Mouse (Mus musculus) limb, embryonic 10.5 days (tissue): ENCODE data around the gene Sufu. TPM values are rescaled to one million over a fixed set of nuclear protein-coding genes. Genes with fewer than 3 reads are reported as not detected.
A peak's percentile ranks its signal among the peaks of the same experiment; 100 is the strongest.

Experiments
- DNase-seq: peaks from one replicate; pipeline ENCODE4 v3.0.0-alpha.2; 2017; ENCODE audit warnings: low spot score
- H3K27ac ChIP-seq: fragments of 300-500 bp; sonication (generic); 2 replicates; pipeline ENCODE4 v1.5.1; 2016; ENCODE audit warnings: mild to moderate bottlenecking
- H3K27me3 ChIP-seq: fragments of 300-500 bp; sonication (generic); 2 replicates; pipeline ENCODE4 v1.6.1; 2016; ENCODE audit warnings: low read depth, mild to moderate bottlenecking; ENCODE audit not compliant: poor library complexity, severe bottlenecking
- H3K36me3 ChIP-seq: fragments of 300-500 bp; sonication (generic); 2 replicates; pipeline ENCODE4 v1.6.1; 2016; ENCODE audit warnings: mild to moderate bottlenecking, moderate library complexity
- H3K4me1 ChIP-seq: fragments of 300-500 bp; sonication (generic); 2 replicates; pipeline ENCODE4 v1.6.1; 2016
- H3K4me3 ChIP-seq: fragments of 300-500 bp; sonication (generic); 2 replicates; pipeline ENCODE4 v1.5.1; 2016; ENCODE audit warnings: mild to moderate bottlenecking, moderate library complexity
- H3K9me3 ChIP-seq: fragments of 300-500 bp; sonication (generic); replicated peaks from 2 replicates; pipeline ENCODE4 v1.6.1; 2016; ENCODE audit warnings: mild to moderate bottlenecking
- WGBS: fragments of 180-500 bp; shearing (Covaris S2); methylation state at CpG from one replicate; pipeline ENCODE4 v1.1.7; 2016; 5-methylcytosine and 5-hydroxymethylcytosine counted together
- polyA plus RNA-seq: library from polyadenylated mRNA; unstranded; fragments of >200 nt; fragmentation: Nextera tagmentation; extraction: Ambion mirVana; gene quantifications from 2 replicates; pipeline ENCODE4 v1.2.1, GENCODE M21; 2016

The Sufu gene
- polyA plus RNA-seq, 1 experiment from 2014 or later: 58.5 TPM

DNA sequence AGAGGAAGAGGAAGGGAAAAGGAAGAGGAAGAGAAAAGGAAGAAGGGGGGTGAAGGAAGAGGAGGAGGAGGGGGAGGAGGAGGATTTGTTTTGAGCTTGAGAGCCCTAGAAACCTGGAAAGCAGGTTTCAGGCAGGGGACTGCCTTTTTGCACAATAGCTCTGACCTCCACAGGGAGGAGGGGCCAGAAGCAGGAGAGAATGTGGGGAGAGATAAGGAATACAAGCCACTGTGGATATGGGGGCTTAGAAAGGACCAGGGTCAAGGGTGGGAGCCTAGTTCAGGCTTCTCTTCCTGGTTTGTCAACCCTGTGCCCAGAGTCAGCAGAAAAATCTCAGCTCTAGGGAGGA lies 126.4 kb downstream of the Sufu start:
- Histone ChIP-seq H3K4me3 (peak overlapping the region; percentile 40), H3K9me3 (no peaks in the 10 kb centered on the region), H3K4me1 (peaks cover 89% of the 10 kb centered on the region), H3K27me3 (0 out of 2 replicates have a peak, but pooled peaks cover 5% of the 10 kb centered on the region), H3K36me3 (no peaks in the 10 kb centered on the region), H3K27ac (peak overlapping the region; percentile 76)
- no peak for DNase-seq

GRCm38 (mm10) chr19:46523480-46524151 lies 126.9 kb downstream of the Sufu start:
- peak overlapping the region; percentile 76 for H3K27ac ChIP-seq
- H3K4me1 ChIP-seq: peaks cover 89% of the 10 kb centered on the region
- H3K36me3 ChIP-seq: no peaks in the 10 kb centered on the region
- 0 out of 2 replicates have a peak, but pooled peaks cover 5% of the 10 kb centered on the region for H3K27me3 ChIP-seq
- peak overlapping the region; percentile 40 for H3K4me3 ChIP-seq
- 7% methylated on average over 20 of the region's 20 CpGs for WGBS
- no peaks in the 10 kb centered on the region for H3K9me3 ChIP-seq
- DNase-seq: peak; percentile 76

- no peaks in the 10 kb centered on the region for H3K9me3 ChIP-seq
- 0 out of 2 replicates have a peak, but pooled peaks cover 5% of the 10 kb centered on the region for H3K27me3 ChIP-seq
- no peaks in the 10 kb centered on the region for H3K36me3 ChIP-seq
- peak overlapping the region; percentile 40 for H3K4me3 ChIP-seq
- peaks cover 89% of the 10 kb centered on the region for H3K4me1 ChIP-seq
- H3K27ac ChIP-seq: peak overlapping the region; percentile 76
- 5% methylated on average over 6 of the region's 6 CpGs for WGBS
- DNase-seq: no peak
These were observed 127.5 kb downstream of the Sufu start for GRCm38 (mm10) chr19:46524152-46524544.

GRCm38 (mm10) chr19:46524601-46525321 lies 128.1 kb downstream of the Sufu start:
- Histone ChIP-seq H3K9me3 (no peaks in the 10 kb centered on the region), H3K36me3 (no peaks in the 10 kb centered on the region), H3K4me3 (peak overlapping the region; percentile 40), H3K27ac (peak overlapping the region; percentile 76), H3K4me1 (peaks cover 89% of the 10 kb centered on the region), H3K27me3 (0 out of 2 replicates have a peak, but pooled peaks cover 5% of the 10 kb centered on the region)
- WGBS: 24% methylated on average over 14 of the region's 14 CpGs
- peak; percentile 50 for DNase-seq

DNA sequence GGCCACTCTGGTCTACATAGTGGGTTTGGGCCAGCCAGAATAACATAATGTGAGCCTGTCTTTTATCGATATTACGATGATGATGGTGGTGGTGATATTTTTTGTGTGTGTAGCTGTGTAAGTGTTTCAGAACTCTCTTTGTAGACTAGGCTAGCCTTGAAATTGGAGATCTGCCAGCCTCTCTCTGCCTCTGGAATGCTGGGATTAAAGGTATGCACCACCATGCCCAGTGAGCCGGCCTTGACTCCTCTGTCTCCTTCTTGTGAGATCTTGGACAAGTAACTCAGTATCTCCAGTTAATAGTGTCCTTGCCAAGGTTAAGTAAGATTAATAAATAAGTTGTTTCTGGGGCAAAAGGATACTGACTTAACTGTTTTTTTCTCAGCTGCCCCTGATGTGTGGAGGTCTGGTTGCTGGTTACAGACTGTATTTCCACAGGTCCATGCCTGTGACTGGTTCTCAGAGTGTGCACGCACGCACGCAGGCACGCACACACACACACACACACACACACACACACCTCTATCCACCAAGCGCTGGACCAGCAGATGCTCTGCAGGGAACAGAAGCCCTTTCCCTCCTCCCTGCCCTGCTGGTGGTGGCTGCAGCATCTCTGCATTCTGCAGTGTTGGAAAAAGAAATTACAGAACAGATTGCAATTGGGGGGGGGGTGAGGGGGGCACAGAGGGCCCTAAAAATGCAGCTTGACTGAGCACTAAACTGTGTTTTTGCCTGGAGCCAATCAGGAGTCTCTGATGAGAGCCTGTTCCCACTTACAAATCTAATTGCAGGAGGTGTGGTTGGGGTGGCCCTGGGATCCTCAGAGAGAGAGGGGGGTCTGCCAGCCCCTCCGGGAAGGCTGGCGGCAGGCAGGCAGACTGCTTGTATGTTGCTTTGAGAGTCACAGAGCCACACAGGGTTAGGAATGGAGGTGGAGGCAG lies 129.3 kb downstream of the Sufu start:
- H3K4me3 ChIP-seq: no peak overlapping the region
- no peaks in the 10 kb centered on the region for H3K9me3 ChIP-seq
- H3K4me1 ChIP-seq: peaks cover 93% of the 10 kb centered on the region
- no peak for DNase-seq
- WGBS: 55% methylated on average over 10 of the region's 10 CpGs
- no peaks in the 10 kb centered on the region for H3K36me3 ChIP-seq
- H3K27me3 ChIP-seq: 0 out of 2 replicates have a peak, but pooled peaks cover 5% of the 10 kb centered on the region
- peak overlapping the region; percentile 53 for H3K27ac ChIP-seq

DNA sequence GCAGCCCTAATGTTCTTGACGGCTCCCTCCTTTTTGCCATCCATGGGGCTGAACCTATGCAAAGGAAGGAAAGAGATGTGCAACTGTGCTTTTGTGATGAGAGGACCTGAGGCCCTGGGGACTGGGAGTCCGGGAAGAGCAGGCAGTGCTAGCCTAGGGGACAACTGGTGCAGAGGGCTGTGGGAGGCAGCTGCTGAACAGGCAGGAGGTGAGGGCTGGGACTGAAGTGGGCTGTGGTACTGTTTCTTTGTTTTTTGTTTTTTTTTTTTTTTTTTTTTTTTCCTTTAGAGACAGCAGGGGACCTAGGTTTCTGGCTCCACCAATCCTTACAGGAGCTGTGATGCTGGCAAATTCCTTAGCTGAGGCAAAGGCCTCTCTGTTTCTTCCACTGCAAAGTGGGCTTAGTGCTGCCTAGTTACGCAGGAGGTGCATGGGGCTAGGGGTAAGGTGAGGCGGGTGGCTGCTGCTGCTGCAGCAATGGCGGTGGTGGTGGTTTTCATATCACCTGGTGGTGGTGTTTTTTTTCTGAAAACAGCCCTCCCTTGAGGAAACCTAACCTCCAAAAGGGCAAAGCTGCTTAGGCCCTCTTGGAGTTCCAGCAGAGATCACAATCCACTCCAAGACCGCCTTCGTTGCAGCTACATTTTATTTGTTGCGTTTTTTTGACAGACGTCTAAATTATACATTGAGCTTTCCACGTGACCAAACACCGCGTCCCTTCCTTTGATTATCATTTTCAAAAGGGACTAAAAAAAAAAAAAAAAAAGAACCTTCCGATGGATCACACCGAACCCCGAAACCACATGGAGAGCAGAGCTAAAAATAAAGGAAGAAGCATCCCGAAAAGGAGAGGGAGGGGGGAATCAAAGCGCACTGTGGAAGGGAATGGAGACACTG lies 131.2 kb downstream of the Sufu start:
- peak overlapping the region; percentile 46 for H3K4me3 ChIP-seq
- no peaks in the 10 kb centered on the region for H3K9me3 ChIP-seq
- 18% methylated on average over 17 of the region's 17 CpGs for WGBS
- no peaks in the 10 kb centered on the region for H3K36me3 ChIP-seq
- no peak for DNase-seq
- H3K27ac ChIP-seq: peak overlapping the region; percentile 85
- H3K27me3 ChIP-seq: 0 out of 2 replicates have a peak, but pooled peaks cover 5% of the 10 kb centered on the region
- peaks cover 98% of the 10 kb centered on the region for H3K4me1 ChIP-seq

DNA sequence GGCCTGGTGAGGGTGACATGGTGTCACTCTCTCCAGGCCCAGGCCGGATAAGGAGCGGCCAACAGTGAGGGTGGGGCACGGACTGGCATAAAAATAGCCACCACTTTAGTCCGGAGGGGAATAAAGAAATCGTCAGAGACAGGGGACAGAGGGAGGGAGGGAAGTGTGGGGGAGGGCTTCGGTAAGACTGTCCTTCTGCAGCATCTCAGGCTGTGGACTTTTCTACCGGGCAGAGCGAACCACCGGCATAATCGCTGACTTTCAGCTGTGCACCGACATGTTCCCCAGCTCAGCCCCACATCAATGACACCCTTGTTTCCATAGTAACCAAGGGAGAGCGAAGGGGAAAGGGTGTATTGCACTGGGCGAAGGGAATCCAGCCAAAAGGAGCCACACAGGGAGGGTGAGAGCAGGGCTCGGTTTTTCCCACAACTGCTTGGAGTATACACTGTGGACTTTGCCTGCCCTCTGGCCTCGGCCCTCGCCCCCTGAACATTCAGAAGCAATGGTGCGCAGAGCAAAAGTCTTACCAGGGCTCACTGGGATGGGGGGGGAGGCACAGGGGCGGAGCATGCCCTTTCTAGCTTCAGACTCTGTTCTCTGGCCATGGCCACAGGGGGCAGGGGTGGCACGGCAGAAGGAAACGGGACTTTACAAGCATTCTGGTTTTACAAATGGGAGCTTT lies 132.0 kb downstream of the Sufu start:
- H3K4me1 ChIP-seq: peaks cover 98% of the 10 kb centered on the region
- peak overlapping the region; percentile 46 for H3K4me3 ChIP-seq
- H3K36me3 ChIP-seq: no peaks in the 10 kb centered on the region
- no peaks in the 10 kb centered on the region for H3K9me3 ChIP-seq
- H3K27ac ChIP-seq: peak overlapping the region; percentile 85
- WGBS: 2% methylated on average over 20 of the region's 20 CpGs
- 0 out of 2 replicates have a peak, but pooled peaks cover 5% of the 10 kb centered on the region for H3K27me3 ChIP-seq
- DNase-seq: peak; percentile 58

DNA sequence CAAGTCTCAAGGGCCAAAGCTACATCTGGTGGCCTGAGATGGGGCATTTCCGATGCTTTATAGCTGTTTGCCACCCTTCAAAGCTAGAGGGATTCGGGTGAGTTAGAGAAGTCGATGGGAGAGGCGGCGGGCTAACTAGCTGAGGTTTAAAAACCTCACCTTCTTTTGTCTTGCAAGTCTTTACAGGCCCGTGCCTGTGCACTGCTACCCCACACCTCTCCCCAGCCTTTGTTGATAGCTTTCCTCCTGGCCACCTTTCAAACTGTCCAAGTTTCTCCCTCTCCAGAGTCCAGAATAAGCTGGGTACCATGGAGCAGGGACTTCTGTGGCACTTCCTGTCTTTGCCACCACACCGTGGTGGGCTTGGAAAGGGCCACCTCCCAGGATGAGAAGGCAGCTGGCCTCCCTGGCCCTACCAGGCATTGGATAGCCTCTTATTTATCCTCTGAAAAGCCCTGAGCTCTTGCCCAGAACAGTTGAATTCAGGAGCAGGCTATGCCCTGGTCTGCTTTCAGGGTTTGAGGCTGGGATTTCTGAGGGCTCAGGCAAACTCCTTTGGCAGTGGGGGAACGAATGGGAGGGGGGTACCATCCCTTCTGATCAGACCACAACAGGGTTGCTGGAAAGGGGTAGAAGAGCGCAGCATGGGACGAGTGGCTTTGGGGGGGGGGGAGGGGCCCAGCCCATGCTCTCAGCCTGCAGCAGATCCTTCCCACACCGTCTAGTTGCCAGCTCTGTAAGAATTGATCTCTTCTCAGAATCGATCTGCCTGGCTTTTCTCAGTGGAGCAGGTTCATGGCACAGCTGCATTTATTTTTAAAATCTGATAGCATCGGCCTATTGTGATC lies 133.1 kb downstream of the Sufu start:
- Histone ChIP-seq H3K9me3 (no peaks in the 10 kb centered on the region), H3K27me3 (0 out of 2 replicates have a peak, but pooled peaks cover 5% of the 10 kb centered on the region), H3K4me3 (peak overlapping the region; percentile 46), H3K27ac (peak overlapping the region; percentile 85), H3K4me1 (peaks cover 96% of the 10 kb centered on the region), H3K36me3 (peaks cover 5% of the 10 kb centered on the region; the same call in 1 of the 2 replicates)
- DNase-seq: peak; percentile 57
- WGBS: 6% methylated on average over 13 of the region's 13 CpGs

- H3K36me3 ChIP-seq: peaks cover 5% of the 10 kb centered on the region; the same call in 1 of the 2 replicates
- no peaks in the 10 kb centered on the region for H3K9me3 ChIP-seq
- peak overlapping the region; percentile 85 for H3K27ac ChIP-seq
- peaks cover 92% of the 10 kb centered on the region for H3K4me1 ChIP-seq
- peak overlapping the region; percentile 46; the same call in 1 of the 2 replicates for H3K4me3 ChIP-seq
- 13% methylated on average over 8 of the region's 8 CpGs for WGBS
- DNase-seq: peak; percentile 40
- H3K27me3 ChIP-seq: 0 out of 2 replicates have a peak, but pooled peaks cover 5% of the 10 kb centered on the region
These were observed 133.8 kb downstream of the Sufu start for GRCm38 (mm10) chr19:46530449-46530990.
